Mouse (Mus musculus): ENCODE results near the gene Slc35e3. TPM values are rescaled to one million over a fixed set of nuclear protein-coding genes. Genes with fewer than 3 reads are reported as not detected.

Gene Slc35e3
- polyA plus RNA-seq, 1 experiment from 2014 or later, result 8.5 TPM

DNA sequence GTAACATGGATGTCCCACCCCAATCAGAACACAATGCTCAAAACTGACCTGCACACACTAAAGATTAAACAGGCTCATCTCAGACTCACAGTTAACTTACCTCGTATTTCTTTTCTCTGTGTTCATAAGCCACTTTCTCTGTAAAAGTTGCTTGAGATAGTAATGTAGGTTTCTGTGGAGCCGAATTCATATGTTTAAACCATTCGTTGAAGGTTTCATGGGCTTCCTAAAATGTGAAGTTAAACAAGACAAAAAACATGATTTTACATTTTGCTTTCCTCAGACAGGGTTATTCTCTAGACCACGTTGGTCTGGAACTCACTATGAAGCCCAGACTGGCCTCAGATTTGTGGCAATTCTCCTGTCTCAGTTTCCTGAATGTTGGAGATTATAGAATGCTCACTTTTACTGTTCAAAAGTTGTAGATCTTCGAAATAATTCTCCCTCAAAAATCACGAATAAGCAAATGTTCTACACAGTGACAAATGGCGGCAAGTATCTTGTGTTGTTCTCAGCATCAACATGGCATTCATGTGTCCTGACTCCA lies 11.7 kb upstream of the Slc35e3 start:
- no peak overlapping the region for H3K4me2 ChIP-seq (ENCODE audit: low read depth, low read length)
- no peak overlapping the region for H3K27ac ChIP-seq (ENCODE audit: low read length)
- no peak for ATAC-seq
- no peak overlapping the region for H3K4me3 ChIP-seq (ENCODE audit: low read length)
- WGBS, result 93% methylated on average over 7 of the region's 7 CpGs
- H3K4me1 ChIP-seq (ENCODE audit: control insufficient read depth, insufficient read depth, low read length), result no peaks in the 10 kb centered on the region
- no peaks in the 10 kb centered on the region for H3K9me3 ChIP-seq (ENCODE audit: control insufficient read depth, low read length)
- H3K27me3 ChIP-seq (replicated peaks; ENCODE audit: control insufficient read depth, insufficient read depth, low read length), result no peaks in the 10 kb centered on the region
- H3K9ac ChIP-seq (ENCODE audit: low read depth, low read length), result no peak overlapping the region
- peaks cover 32% of the 10 kb centered on the region for H3K36me3 ChIP-seq (ENCODE audit: control insufficient read depth, insufficient read depth, low read length)

DNA sequence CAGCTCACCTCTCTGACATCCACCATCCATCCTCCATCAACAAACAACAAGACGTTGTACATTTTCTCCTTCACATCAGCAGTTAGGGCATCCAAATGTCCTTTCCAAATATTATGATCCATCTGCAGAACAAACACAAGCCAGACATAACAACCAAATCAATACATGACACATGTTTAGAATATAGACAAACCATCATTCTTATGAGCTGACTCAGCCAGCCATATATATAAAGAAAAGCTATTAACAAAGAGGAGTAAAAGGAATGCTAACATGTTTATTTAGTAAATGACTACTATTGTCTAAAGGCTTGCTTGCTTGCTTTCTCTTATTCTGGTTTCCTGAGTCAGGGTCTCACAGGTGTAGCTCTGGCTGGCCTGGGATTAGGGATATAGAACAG lies 11.1 kb upstream of the Slc35e3 start:
- no peak overlapping the region for H3K9ac ChIP-seq (ENCODE audit: low read depth, low read length)
- no peaks in the 10 kb centered on the region for H3K9me3 ChIP-seq (ENCODE audit: control insufficient read depth, low read length)
- H3K27me3 ChIP-seq (replicated peaks; ENCODE audit: control insufficient read depth, insufficient read depth, low read length), result no peaks in the 10 kb centered on the region
- no peak overlapping the region for H3K4me2 ChIP-seq (ENCODE audit: low read depth, low read length)
- no peak overlapping the region for H3K27ac ChIP-seq (ENCODE audit: low read length)
- peaks cover 30% of the 10 kb centered on the region for H3K36me3 ChIP-seq (ENCODE audit: control insufficient read depth, insufficient read depth, low read length)
- ATAC-seq, result no peak
- WGBS, result 69% methylated on average over 1 of the region's 1 CpGs
- no peaks in the 10 kb centered on the region for H3K4me1 ChIP-seq (ENCODE audit: control insufficient read depth, insufficient read depth, low read length)
- no peak overlapping the region for H3K4me3 ChIP-seq (ENCODE audit: low read length)

DNA sequence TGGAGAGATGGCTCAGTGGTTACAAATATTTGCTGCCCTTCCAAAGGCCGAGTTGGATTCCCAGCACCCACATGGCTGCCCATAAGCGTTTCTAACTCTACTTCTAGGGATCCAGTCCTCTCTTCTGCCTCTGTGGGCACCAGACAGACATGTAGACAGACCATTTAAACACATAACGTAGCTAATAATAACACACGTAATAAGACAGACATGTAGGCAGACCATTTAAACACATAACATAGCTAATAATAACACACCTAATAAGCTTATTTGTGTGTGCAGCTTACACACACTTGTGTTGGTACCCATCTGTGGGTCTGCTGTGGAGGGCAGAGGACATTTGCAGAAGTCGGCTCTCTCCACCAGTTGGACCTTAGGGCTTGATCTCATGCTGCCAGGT lies 10.6 kb upstream of the Slc35e3 start:
- H3K4me2 ChIP-seq (ENCODE audit: low read depth, low read length), result no peak overlapping the region
- no peaks in the 10 kb centered on the region for H3K9me3 ChIP-seq (ENCODE audit: control insufficient read depth, low read length)
- no peak for ATAC-seq
- H3K27me3 ChIP-seq (replicated peaks; ENCODE audit: control insufficient read depth, insufficient read depth, low read length), result no peaks in the 10 kb centered on the region
- WGBS, result 91% methylated on average over 5 of the region's 5 CpGs
- H3K36me3 ChIP-seq (ENCODE audit: control insufficient read depth, insufficient read depth, low read length), result peaks cover 33% of the 10 kb centered on the region
- no peak overlapping the region for H3K27ac ChIP-seq (ENCODE audit: low read length)
- no peak overlapping the region for H3K4me3 ChIP-seq (ENCODE audit: low read length)
- no peaks in the 10 kb centered on the region for H3K4me1 ChIP-seq (ENCODE audit: control insufficient read depth, insufficient read depth, low read length)
- H3K9ac ChIP-seq (ENCODE audit: low read depth, low read length), result no peak overlapping the region

DNA sequence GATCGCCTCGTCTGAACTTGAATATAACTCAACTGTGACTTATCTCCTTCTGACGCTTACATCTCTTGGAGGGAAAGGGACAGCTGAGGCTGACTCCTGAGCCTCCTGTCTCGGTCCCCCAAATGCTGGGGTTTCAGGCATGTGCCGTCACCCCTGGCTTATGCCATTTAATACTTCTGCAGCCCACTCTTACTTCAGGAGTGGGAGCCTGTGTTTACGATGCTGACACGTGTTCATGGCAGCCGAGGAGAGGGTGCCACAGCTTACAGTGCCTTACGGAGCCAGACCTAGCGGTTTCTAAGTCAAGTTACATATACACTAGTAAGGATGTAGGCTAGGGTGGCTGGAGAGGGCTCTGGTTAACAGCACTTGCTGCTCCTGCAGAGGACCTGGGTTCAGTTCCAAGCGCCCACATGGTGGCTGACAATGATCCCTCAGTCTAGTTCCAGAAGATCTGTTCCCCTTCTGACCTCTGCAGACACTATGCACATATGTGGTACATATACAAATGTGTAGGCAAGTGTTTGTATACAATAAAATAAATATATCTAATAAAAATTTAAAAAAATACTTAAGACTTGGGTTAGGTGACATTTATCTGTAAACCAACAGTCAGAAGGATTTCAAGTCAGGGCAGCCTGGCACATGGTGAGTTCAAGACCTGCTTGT lies 9.8 kb upstream of the Slc35e3 start:
- Histone ChIP-seq H3K27me3 (replicated peaks; ENCODE audit: control insufficient read depth, insufficient read depth, low read length) (no peaks in the 10 kb centered on the region), H3K27ac (ENCODE audit: low read length) (no peak overlapping the region), H3K9ac (ENCODE audit: low read depth, low read length) (no peak overlapping the region), H3K4me1 (ENCODE audit: control insufficient read depth, insufficient read depth, low read length) (no peaks in the 10 kb centered on the region), H3K4me3 (ENCODE audit: low read length) (no peak overlapping the region), H3K9me3 (ENCODE audit: control insufficient read depth, low read length) (no peaks in the 10 kb centered on the region), H3K36me3 (ENCODE audit: control insufficient read depth, insufficient read depth, low read length) (peaks cover 35% of the 10 kb centered on the region), H3K4me2 (ENCODE audit: low read depth, low read length) (no peak overlapping the region)
- no peak for ATAC-seq
- 92% methylated on average over 11 of the region's 11 CpGs for whole genome bisulfite sequencing

DNA sequence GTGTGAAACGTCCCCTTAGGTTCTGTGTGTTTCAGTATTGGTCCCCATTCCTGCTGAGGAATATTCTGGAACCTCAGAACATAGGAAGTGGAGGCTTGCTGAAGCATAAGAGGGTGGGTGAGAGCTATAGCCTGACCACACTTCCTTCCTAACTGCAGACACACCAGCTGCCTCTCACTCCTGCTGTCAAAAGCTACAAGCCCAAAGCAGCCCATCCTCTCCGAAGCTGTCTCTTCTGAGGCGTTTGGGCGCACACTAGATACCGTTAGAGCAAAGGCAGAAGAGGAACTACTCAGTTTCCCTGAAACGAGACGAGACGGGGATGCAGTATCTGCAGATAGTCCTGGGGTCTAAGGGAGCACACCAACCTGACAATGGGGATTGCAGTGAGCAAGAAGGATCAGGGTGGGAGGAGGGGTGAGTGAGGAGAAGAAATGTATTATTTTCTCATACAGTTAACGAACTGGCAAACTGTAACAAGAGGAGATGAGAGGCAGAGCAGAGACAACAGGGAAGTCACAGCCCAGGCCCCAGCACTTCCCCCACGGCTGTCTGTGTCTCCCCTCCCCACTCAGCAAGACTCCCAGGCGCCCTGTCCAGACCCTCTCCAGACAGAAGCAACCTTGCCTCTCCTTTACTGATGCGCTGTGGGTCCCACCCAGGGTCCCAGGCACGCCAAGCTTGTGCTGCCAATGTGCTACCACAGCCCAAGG lies 9.1 kb upstream of the Slc35e3 start:
- Histone ChIP-seq H3K36me3 (ENCODE audit: control insufficient read depth, insufficient read depth, low read length) (peaks cover 31% of the 10 kb centered on the region), H3K9me3 (ENCODE audit: control insufficient read depth, low read length) (no peaks in the 10 kb centered on the region)
- 87% methylated on average over 13 of the region's 13 CpGs for WGBS

DNA sequence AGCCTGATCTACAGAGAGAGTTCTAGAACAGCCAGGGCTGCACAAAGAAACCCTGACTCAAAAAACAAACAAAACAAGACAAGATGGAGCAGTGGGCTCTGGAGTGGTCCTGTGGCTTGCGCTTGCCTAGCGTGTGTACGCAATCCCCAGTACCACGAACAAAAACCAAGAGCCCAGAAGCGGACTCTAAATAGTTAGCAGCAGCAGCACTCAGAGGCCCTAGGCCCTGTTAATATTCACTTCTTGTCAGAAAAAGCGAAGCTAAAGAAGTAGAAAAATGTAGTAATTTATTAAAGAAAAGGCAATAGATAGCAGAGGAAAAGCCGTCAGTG lies 8.4 kb upstream of the Slc35e3 start:
- Histone ChIP-seq H3K4me3 (ENCODE audit: low read length) (no peak overlapping the region), H3K4me2 (ENCODE audit: low read depth, low read length) (no peak overlapping the region), H3K4me1 (ENCODE audit: control insufficient read depth, insufficient read depth, low read length) (no peaks in the 10 kb centered on the region), H3K9ac (ENCODE audit: low read depth, low read length) (no peak overlapping the region), H3K9me3 (ENCODE audit: control insufficient read depth, low read length) (no peaks in the 10 kb centered on the region), H3K27ac (ENCODE audit: low read length) (no peak overlapping the region), H3K27me3 (replicated peaks; ENCODE audit: control insufficient read depth, insufficient read depth, low read length) (no peaks in the 10 kb centered on the region), H3K36me3 (ENCODE audit: control insufficient read depth, insufficient read depth, low read length) (peaks cover 37% of the 10 kb centered on the region)
- no peak for ATAC-seq
- WGBS, result 94% methylated on average over 7 of the region's 7 CpGs

More for the DNA sequence above, 9.1 kb upstream of the Slc35e3 start:
- H3K27me3 ChIP-seq (replicated peaks; ENCODE audit: control insufficient read depth, insufficient read depth, low read length), result no peaks in the 10 kb centered on the region
- no peaks in the 10 kb centered on the region for H3K4me1 ChIP-seq (ENCODE audit: control insufficient read depth, insufficient read depth, low read length)
- no peak overlapping the region for H3K4me3 ChIP-seq (ENCODE audit: low read length)
- no peak for ATAC-seq
- no peak overlapping the region for H3K27ac ChIP-seq (ENCODE audit: low read length)
- H3K4me2 ChIP-seq (ENCODE audit: low read depth, low read length), result no peak overlapping the region
- H3K9ac ChIP-seq (ENCODE audit: low read depth, low read length), result no peak overlapping the region

DNA sequence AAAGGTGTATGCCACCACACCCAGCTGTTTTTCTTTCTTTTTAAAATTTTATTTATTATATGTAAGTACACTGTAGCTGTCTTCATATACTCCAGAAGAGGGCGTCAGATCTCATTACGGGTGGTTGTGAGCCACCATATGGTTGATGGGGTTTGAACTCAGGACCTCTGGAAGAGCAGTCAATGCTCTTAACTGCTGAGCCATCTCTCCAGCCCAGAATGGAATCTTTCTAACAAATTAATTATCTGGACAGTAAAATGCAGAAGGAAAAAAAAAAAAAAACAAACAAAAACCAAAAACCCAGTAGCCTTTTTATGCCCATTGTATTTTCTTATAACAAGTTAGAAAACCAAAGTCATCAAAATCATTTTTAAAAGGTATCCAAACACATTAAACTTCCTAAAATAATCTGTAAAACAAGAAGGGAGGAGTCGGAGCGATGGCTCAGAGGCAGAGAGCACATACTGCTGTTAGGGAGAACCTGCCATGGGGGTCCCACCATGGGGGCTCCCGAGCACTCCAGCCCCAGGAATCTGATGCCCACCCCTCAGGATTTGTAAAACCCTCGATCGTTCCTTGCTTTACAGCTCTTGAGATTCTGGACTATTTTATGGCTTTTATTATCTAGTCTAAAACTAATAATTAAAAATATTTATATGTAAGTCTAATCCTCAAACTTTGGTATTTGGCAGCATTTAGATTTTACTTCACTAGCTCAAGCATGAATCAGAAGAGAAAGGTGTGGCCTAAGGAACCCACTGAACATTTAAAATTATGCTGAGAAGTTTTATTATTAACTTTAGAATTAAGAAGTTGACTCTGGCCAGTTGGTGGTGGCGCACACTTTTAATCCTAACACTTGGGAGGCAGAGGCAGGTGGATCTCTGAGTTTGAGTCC lies 7.8 kb upstream of the Slc35e3 start:
- no peaks in the 10 kb centered on the region for H3K4me1 ChIP-seq (ENCODE audit: control insufficient read depth, insufficient read depth, low read length)
- ATAC-seq, result no peak
- H3K27ac ChIP-seq (ENCODE audit: low read length), result no peak overlapping the region
- H3K27me3 ChIP-seq (replicated peaks; ENCODE audit: control insufficient read depth, insufficient read depth, low read length), result no peaks in the 10 kb centered on the region
- 91% methylated on average over 8 of the region's 8 CpGs for WGBS
- H3K9me3 ChIP-seq (ENCODE audit: control insufficient read depth, low read length), result no peaks in the 10 kb centered on the region
- no peak overlapping the region for H3K4me2 ChIP-seq (ENCODE audit: low read depth, low read length)
- peaks cover 38% of the 10 kb centered on the region for H3K36me3 ChIP-seq (ENCODE audit: control insufficient read depth, insufficient read depth, low read length)
- no peak overlapping the region for H3K4me3 ChIP-seq (ENCODE audit: low read length)
- no peak overlapping the region for H3K9ac ChIP-seq (ENCODE audit: low read depth, low read length)

DNA sequence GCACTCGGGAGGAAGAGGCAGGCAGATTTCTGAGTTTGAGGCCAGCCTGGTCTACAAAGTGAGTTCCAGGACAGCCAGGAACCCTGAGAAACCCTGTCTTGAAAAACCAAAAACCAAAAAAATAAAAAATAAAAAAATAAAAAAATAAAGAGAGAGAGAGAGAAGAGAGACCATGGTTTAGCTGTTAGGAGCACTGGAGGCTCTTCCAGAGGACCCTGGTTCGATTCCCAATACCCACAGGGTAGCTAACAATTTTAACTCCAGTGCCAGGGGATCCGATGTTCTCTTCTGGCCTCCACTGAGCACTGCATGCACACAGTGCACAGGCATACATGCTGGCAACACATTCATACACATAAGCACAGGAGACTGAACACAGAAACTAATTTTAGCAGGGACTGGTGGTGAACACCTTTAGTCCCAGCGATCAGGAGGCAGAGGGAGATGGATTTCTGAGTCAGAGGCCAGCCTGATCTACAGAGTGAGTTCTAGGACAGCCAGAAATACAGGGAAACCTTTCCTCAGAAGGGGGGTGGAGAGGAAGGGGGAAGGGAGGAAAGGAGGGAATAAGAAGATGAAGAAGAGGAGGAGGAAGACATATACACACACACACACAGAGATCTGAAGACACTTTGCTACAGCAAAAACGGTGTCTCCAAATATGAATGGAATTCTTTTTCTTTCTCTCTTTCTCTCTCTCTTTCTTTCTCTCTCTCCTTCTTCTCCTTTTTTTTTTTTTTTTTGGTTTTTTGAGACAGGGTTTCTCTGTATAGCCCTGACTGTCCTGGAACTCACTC lies 6.9 kb upstream of the Slc35e3 start:
- ATAC-seq, result no peak
- 94% methylated on average over 5 of the region's 5 CpGs for WGBS
- Histone ChIP-seq H3K4me2 (ENCODE audit: low read depth, low read length) (no peak overlapping the region), H3K9ac (ENCODE audit: low read depth, low read length) (no peak overlapping the region), H3K4me1 (ENCODE audit: control insufficient read depth, insufficient read depth, low read length) (no peaks in the 10 kb centered on the region), H3K4me3 (ENCODE audit: low read length) (no peak overlapping the region), H3K36me3 (ENCODE audit: control insufficient read depth, insufficient read depth, low read length) (peaks cover 33% of the 10 kb centered on the region), H3K27me3 (replicated peaks; ENCODE audit: control insufficient read depth, insufficient read depth, low read length) (no peaks in the 10 kb centered on the region), H3K27ac (ENCODE audit: low read length) (no peak overlapping the region), H3K9me3 (ENCODE audit: control insufficient read depth, low read length) (no peaks in the 10 kb centered on the region)

All from intestine, embryonic 16.5 days (tissue).